Mouse (Mus musculus): Measurements from ENCODE around the gene Caln1.

The Caln1 gene

GRCm38 (mm10) chr5:130369237-130369636, at the start of gene Caln1:
Gene Caln1, plus strand, starts transcription at chr5:130369455.
- no peak for DNase-seq (ENCODE audit: low spot score in 2 of 2)

GRCm38 (mm10) chr5:130319783-130320182, 49.5 kb upstream of the Caln1 start:
- no peak for DNase-seq (ENCODE audit: low spot score in 2 of 2)

- DNase-seq (ENCODE audit: low spot score in 2 of 2) = peak; percentile 13 to 22
Observed at GRCm38 (mm10) chr5:130320485-130320884, 48.8 kb upstream of the Caln1 start.

GRCm38 (mm10) chr5:130325486-130325885, 43.8 kb upstream of the Caln1 start:
- DNase-seq (ENCODE audit: low spot score in 2 of 2) = no peak

GRCm38 (mm10) chr5:130327615-130328263, 41.5 kb upstream of the Caln1 start:
- DNase-seq (ENCODE audit: low spot score in 2 of 2) = no peak

GRCm38 (mm10) chr5:130328366-130328765, 40.9 kb upstream of the Caln1 start:
- DNase-seq (ENCODE audit: low spot score in 2 of 2) = no peak

GRCm38 (mm10) chr5:130329889-130330288, 39.4 kb upstream of the Caln1 start:
- DNase-seq (ENCODE audit: low spot score in 2 of 2) = no peak

GRCm38 (mm10) chr5:130330801-130331200, 38.5 kb upstream of the Caln1 start:
- DNase-seq (ENCODE audit: low spot score in 2 of 2) = no peak

GRCm38 (mm10) chr5:130331206-130331605, 38.0 kb upstream of the Caln1 start:
- no peak for DNase-seq (ENCODE audit: low spot score in 2 of 2)

- DNase-seq (ENCODE audit: low spot score in 2 of 2) = no peak
Observed at GRCm38 (mm10) chr5:130333566-130333965, 35.7 kb upstream of the Caln1 start.

- no peak for DNase-seq (ENCODE audit: low spot score in 2 of 2)
Observed at GRCm38 (mm10) chr5:130333971-130334370, 35.3 kb upstream of the Caln1 start.

GRCm38 (mm10) chr5:130335462-130335861, 33.8 kb upstream of the Caln1 start:
- no peak for DNase-seq (ENCODE audit: low spot score in 2 of 2)

- DNase-seq (ENCODE audit: low spot score in 2 of 2) = no peak
Observed at GRCm38 (mm10) chr5:130340656-130341055, 28.6 kb upstream of the Caln1 start.

GRCm38 (mm10) chr5:130344999-130345398, 24.3 kb upstream of the Caln1 start:
- no peak for DNase-seq (ENCODE audit: low spot score in 2 of 2)

- DNase-seq (ENCODE audit: low spot score in 2 of 2) = no peak
Observed at GRCm38 (mm10) chr5:130345871-130346270, 23.4 kb upstream of the Caln1 start.

GRCm38 (mm10) chr5:130355223-130355622, 14.0 kb upstream of the Caln1 start:
- DNase-seq (ENCODE audit: low spot score in 2 of 2) = no peak

- DNase-seq (ENCODE audit: low spot score in 2 of 2) = no peak
Observed at GRCm38 (mm10) chr5:130363111-130363510, 6.1 kb upstream of the Caln1 start.

- DNase-seq (ENCODE audit: low spot score in 2 of 2) = no peak
Observed at GRCm38 (mm10) chr5:130363773-130364172, 5.5 kb upstream of the Caln1 start.

GRCm38 (mm10) chr5:130368236-130368635, 1.0 kb upstream of the Caln1 start:
- DNase-seq (ENCODE audit: low spot score in 2 of 2) = no peak

- no peak for DNase-seq (ENCODE audit: low spot score in 2 of 2)
Observed at GRCm38 (mm10) chr5:130375411-130375810, 6.2 kb downstream of the Caln1 start.

- DNase-seq (ENCODE audit: low spot score in 2 of 2) = peak; percentile 38 to 41
Observed at GRCm38 (mm10) chr5:130384222-130384912, 15.1 kb downstream of the Caln1 start, which contains the start of gene A330070K13Rik. Gene A330070K13Rik, minus strand, starts transcription at chr5:130384631.

- DNase-seq (ENCODE audit: low spot score in 2 of 2) = no peak
Observed at GRCm38 (mm10) chr5:130386418-130386817, 17.2 kb downstream of the Caln1 start.

- no peak for DNase-seq (ENCODE audit: low spot score in 2 of 2)
Observed at GRCm38 (mm10) chr5:130393618-130394355, 24.5 kb downstream of the Caln1 start.
